Mouse (Mus musculus) left cerebral cortex, adult 11 months (tissue): ENCODE data around the gene Foxp1.

Experiments
- DNase-seq: peaks from one replicate; pipeline ENCODE4 v3.0.0; 2022; ENCODE audit warnings: low spot score

Gene Foxp1

GRCm38 (mm10) chr6:99328146-99328545 is 194.4 kb downstream of the Foxp1 start:
- no peak for DNase-seq

GRCm38 (mm10) chr6:99327721-99328120 is 194.8 kb downstream of the Foxp1 start:
- DNase-seq, result no peak

- DNase-seq, result no peak
Observed at GRCm38 (mm10) chr6:99325881-99326280, 196.6 kb downstream of the Foxp1 start.

GRCm38 (mm10) chr6:99325461-99325860 is 197.1 kb downstream of the Foxp1 start:
- DNase-seq, result no peak

- DNase-seq, result no peak
Observed at GRCm38 (mm10) chr6:99322132-99322904, 200.2 kb downstream of the Foxp1 start.

GRCm38 (mm10) chr6:99320444-99320843 is 202.1 kb downstream of the Foxp1 start:
- no peak for DNase-seq

GRCm38 (mm10) chr6:99319415-99320405 is 202.8 kb downstream of the Foxp1 start:
- DNase-seq, result no peak

GRCm38 (mm10) chr6:99314746-99315145 is 207.8 kb downstream of the Foxp1 start:
- DNase-seq, result no peak

- DNase-seq, result no peak
Observed at GRCm38 (mm10) chr6:99310529-99310928, 212.0 kb downstream of the Foxp1 start.

- DNase-seq, result no peak
Observed at GRCm38 (mm10) chr6:99310171-99310500, 212.4 kb downstream of the Foxp1 start.

GRCm38 (mm10) chr6:99309466-99310170 is 212.9 kb downstream of the Foxp1 start:
- no peak for DNase-seq

- DNase-seq, result no peak
Observed at GRCm38 (mm10) chr6:99305751-99306150, 216.8 kb downstream of the Foxp1 start.

- DNase-seq, result no peak
Observed at GRCm38 (mm10) chr6:99305236-99305635, 217.3 kb downstream of the Foxp1 start.

GRCm38 (mm10) chr6:99302662-99303435 is 219.7 kb downstream of the Foxp1 start:
- DNase-seq, result no peak

GRCm38 (mm10) chr6:99301923-99302322 is 220.6 kb downstream of the Foxp1 start:
- no peak for DNase-seq

- no peak for DNase-seq
Observed at GRCm38 (mm10) chr6:99300235-99300634, 222.3 kb downstream of the Foxp1 start.

- DNase-seq, result no peak
Observed at GRCm38 (mm10) chr6:99299196-99299595, 223.3 kb downstream of the Foxp1 start.

- no peak for DNase-seq
Observed at GRCm38 (mm10) chr6:99297535-99297934, 225.0 kb downstream of the Foxp1 start.

- no peak for DNase-seq
Observed at GRCm38 (mm10) chr6:99295495-99295894, 227.0 kb downstream of the Foxp1 start.

- DNase-seq, result no peak
Observed at GRCm38 (mm10) chr6:99289220-99289619, 233.3 kb downstream of the Foxp1 start.

- no peak for DNase-seq
Observed at GRCm38 (mm10) chr6:99285026-99285425, 237.5 kb downstream of the Foxp1 start.

- no peak for DNase-seq
Observed at GRCm38 (mm10) chr6:99284019-99284418, 238.5 kb downstream of the Foxp1 start.
